Mouse (Mus musculus): ENCODE results near the gene Cnot8. TPM values are rescaled to one million over a fixed set of nuclear protein-coding genes. Genes with fewer than 3 reads are reported as not detected.
A peak's percentile ranks its signal among the peaks of the same experiment; 100 is the strongest.

The Cnot8 gene
- polyA plus RNA-seq, 1 experiment, result 82.8 TPM

GRCm38 (mm10) chr11:58081716-58082115 is 22.2 kb upstream of the Cnot8 start:
- H3K27me3 ChIP-seq (ENCODE audit: control insufficient read depth, insufficient read depth, low read length), result no peaks in the 10 kb centered on the region
- WGBS, result 56% methylated on average over 6 of the region's 6 CpGs
- no peaks in the 10 kb centered on the region for H3K4me1 ChIP-seq (ENCODE audit: control insufficient read depth, insufficient read depth, low read length)
- no peak overlapping the region for H3K27ac ChIP-seq (ENCODE audit: insufficient read depth, low read length)
- DNase-seq, result peak; percentile 61 to 76
- no peak for TF ChIP-seq CTCF (IDR thresholded peaks at IDR 0.05; ENCODE audit: borderline replicate concordance, insufficient read depth, low read depth, low read length)
- TF ChIP-seq POLR2A (IDR thresholded peaks at IDR 0.05; ENCODE audit: borderline replicate concordance, insufficient read depth, low read length), result no peak
- H3K4me3 ChIP-seq (replicated peaks; ENCODE audit: insufficient read depth, low read depth, low read length), result no peak overlapping the region

DNA sequence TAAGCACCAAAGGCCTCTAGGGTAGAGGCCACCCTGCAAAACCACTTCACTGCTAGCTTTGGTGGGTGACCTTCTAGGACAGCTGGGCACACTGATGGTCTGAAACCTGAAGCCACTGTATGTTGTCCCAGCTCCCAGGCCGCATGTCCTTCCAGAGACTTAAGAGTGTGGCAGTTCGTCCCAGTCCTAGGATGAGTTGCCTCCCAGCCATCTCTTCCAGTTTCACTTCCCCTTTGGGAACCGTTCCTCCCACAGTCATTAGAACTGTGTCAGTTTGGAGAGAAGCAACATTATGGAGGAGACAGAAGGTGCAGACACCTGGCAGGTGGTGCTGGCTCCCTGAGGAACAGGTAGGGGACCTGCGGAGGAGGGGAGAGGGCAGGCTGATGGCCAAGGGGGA is 11.4 kb upstream of the Cnot8 start:
- Histone ChIP-seq H3K4me1 (ENCODE audit: control insufficient read depth, insufficient read depth, low read length) (peaks cover 8% of the 10 kb centered on the region; the same call in 1 of the 2 replicates), H3K4me3 (replicated peaks; ENCODE audit: insufficient read depth, low read depth, low read length) (no peak overlapping the region), H3K27ac (ENCODE audit: insufficient read depth, low read length) (peak overlapping the region; percentile 33; the same call in 1 of the 2 replicates), H3K27me3 (ENCODE audit: control insufficient read depth, insufficient read depth, low read length) (no peaks in the 10 kb centered on the region)
- no peak for DNase-seq
- no peak for TF ChIP-seq CTCF (IDR thresholded peaks at IDR 0.05; ENCODE audit: borderline replicate concordance, insufficient read depth, low read depth, low read length)
- no peak for TF ChIP-seq POLR2A (IDR thresholded peaks at IDR 0.05; ENCODE audit: borderline replicate concordance, insufficient read depth, low read length)
- 49% methylated on average over 4 of the region's 4 CpGs for WGBS

DNA sequence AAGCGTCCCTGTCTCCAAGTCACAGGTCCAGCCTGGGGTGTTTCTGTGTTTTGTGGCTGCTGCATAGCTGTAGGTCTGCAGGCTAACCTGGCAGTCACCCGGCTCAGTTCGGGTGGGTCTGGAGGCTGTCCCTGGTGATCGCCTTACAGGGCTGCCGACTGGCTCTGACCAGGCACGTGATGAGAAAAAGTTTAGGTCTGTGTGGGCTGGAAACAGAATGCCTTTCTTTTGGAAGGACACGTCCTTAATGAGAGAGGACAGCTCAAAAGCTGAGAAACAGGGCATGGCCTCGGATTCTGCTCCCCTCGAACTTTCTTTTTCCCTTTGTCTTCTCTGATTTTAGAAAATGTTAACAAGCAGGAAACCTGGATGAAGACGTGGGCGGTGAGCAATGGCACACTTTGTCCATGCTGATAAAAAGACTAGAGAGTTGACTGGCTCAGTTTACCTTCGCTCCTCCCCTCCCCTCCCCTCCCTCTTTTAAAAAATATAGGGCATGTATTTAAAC is 10.9 kb upstream of the Cnot8 start, which contains the start of gene Gm12248:
TSS of gene Gm12248 (minus strand) at position 114 of the 508 bp plus-strand sequence.
- no peaks in the 10 kb centered on the region for H3K27me3 ChIP-seq (ENCODE audit: control insufficient read depth, insufficient read depth, low read length)
- H3K27ac ChIP-seq (ENCODE audit: insufficient read depth, low read length), result peak within 1 kb of the TSS; percentile 33; the same call in 1 of the 2 replicates
- no peak for DNase-seq
- peaks cover 8% of the 10 kb centered on the region; the same call in 1 of the 2 replicates for H3K4me1 ChIP-seq (ENCODE audit: control insufficient read depth, insufficient read depth, low read length)
- no peak for TF ChIP-seq POLR2A (IDR thresholded peaks at IDR 0.05; ENCODE audit: borderline replicate concordance, insufficient read depth, low read length)
- TF ChIP-seq CTCF (IDR thresholded peaks at IDR 0.05; ENCODE audit: borderline replicate concordance, insufficient read depth, low read depth, low read length), result no peak
- no peak within 1 kb of the TSS for H3K4me3 ChIP-seq (replicated peaks; ENCODE audit: insufficient read depth, low read depth, low read length)
- WGBS, result 46% methylated on average over 12 of the region's 12 CpGs

GRCm38 (mm10) chr11:58094766-58095165 is 9.2 kb upstream of the Cnot8 start:
- H3K27ac ChIP-seq (ENCODE audit: insufficient read depth, low read length), result no peak overlapping the region
- peaks cover 8% of the 10 kb centered on the region; the same call in 1 of the 2 replicates for H3K4me1 ChIP-seq (ENCODE audit: control insufficient read depth, insufficient read depth, low read length)
- DNase-seq, result no peak
- TF ChIP-seq POLR2A (IDR thresholded peaks at IDR 0.05; ENCODE audit: borderline replicate concordance, insufficient read depth, low read length), result no peak
- no peak for TF ChIP-seq CTCF (IDR thresholded peaks at IDR 0.05; ENCODE audit: borderline replicate concordance, insufficient read depth, low read depth, low read length)
- WGBS, result 60% methylated on average over 4 of the region's 4 CpGs
- no peaks in the 10 kb centered on the region for H3K27me3 ChIP-seq (ENCODE audit: control insufficient read depth, insufficient read depth, low read length)
- H3K4me3 ChIP-seq (replicated peaks; ENCODE audit: insufficient read depth, low read depth, low read length), result no peak overlapping the region

- H3K4me1 ChIP-seq (ENCODE audit: control insufficient read depth, insufficient read depth, low read length), result peaks cover 8% of the 10 kb centered on the region; the same call in 1 of the 2 replicates
- H3K4me3 ChIP-seq (replicated peaks; ENCODE audit: insufficient read depth, low read depth, low read length), result no peak overlapping the region
- no peaks in the 10 kb centered on the region for H3K27me3 ChIP-seq (ENCODE audit: control insufficient read depth, insufficient read depth, low read length)
- WGBS, result 96% methylated on average over 1 of the region's 1 CpGs
- no peak for DNase-seq
- TF ChIP-seq CTCF (IDR thresholded peaks at IDR 0.05; ENCODE audit: borderline replicate concordance, insufficient read depth, low read depth, low read length) (no peak), POLR2A (IDR thresholded peaks at IDR 0.05; ENCODE audit: borderline replicate concordance, insufficient read depth, low read length) (no peak)
- H3K27ac ChIP-seq (ENCODE audit: insufficient read depth, low read length), result no peak overlapping the region
These were observed 8.4 kb upstream of the Cnot8 start for GRCm38 (mm10) chr11:58095561-58095960.

DNA sequence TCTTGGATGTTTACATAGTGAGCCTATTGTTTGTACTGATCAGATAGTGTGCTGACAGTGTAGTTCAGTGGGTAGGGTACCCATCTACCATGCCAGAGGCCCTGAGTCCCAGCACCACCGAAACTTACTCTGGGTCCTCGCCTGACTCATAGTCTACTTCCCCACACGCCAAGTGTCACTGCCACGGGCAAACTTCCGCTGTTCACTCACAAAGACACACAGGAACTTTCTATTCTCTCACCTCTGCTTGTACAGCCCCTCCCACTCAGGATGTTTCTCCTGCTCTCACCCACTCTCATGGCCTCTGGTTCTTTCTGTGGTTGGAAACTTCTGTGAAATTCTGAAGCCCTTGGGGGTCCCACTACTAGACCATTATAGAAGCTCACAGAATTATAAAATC is 7.8 kb upstream of the Cnot8 start:
- WGBS, result 92% methylated on average over 5 of the region's 5 CpGs
- H3K4me1 ChIP-seq (ENCODE audit: control insufficient read depth, insufficient read depth, low read length), result peaks cover 8% of the 10 kb centered on the region; the same call in 1 of the 2 replicates
- H3K27ac ChIP-seq (ENCODE audit: insufficient read depth, low read length), result no peak overlapping the region
- no peak for TF ChIP-seq POLR2A (IDR thresholded peaks at IDR 0.05; ENCODE audit: borderline replicate concordance, insufficient read depth, low read length)
- TF ChIP-seq CTCF (IDR thresholded peaks at IDR 0.05; ENCODE audit: borderline replicate concordance, insufficient read depth, low read depth, low read length), result no peak
- DNase-seq, result no peak
- H3K4me3 ChIP-seq (replicated peaks; ENCODE audit: insufficient read depth, low read depth, low read length), result no peak overlapping the region
- no peaks in the 10 kb centered on the region for H3K27me3 ChIP-seq (ENCODE audit: control insufficient read depth, insufficient read depth, low read length)

DNA sequence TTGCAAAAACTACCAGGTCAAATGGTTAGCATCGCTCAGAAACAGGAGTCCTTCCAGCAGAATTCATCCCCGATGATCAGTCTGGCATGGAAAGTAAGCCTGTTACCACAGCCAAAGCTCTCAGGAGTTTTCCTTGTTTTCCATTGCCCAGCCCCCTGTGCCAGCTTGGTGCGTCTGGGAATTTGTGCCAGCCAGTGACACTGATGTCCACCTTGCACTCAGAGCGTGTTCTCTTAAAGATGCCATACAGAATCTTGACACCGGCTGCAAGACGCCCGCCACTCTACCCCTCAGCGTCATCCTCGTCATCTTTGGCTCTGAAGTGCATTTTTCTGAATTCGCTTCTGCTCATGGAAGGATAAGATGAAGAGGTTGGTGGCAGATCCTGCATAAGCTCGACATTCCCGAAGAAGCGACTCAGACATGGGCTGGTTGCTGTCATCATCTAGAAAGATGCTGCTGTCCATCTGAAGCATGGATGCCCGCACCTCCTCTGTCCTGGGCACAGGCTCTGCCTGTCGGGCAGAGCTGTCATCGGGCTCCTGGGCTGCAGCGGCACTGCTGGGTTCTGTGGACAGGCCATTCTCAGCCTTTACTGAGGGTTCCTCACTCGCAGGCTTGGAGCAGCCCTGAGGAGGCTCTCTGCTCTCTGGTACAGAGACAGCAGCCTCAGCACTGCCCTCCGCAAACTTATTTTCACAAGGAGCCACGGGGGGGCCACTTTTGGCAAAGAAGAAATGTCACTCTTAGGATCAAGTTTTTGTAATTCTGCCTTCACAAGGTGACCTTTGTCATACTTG is 6.9 kb upstream of the Cnot8 start:
- Histone ChIP-seq H3K4me3 (replicated peaks; ENCODE audit: insufficient read depth, low read depth, low read length) (peak overlapping the region; percentile 51), H3K4me1 (ENCODE audit: control insufficient read depth, insufficient read depth, low read length) (peaks cover 8% of the 10 kb centered on the region; the same call in 1 of the 2 replicates), H3K27ac (ENCODE audit: insufficient read depth, low read length) (peak overlapping the region; percentile 10; the same call in 1 of the 2 replicates), H3K27me3 (ENCODE audit: control insufficient read depth, insufficient read depth, low read length) (no peaks in the 10 kb centered on the region)
- DNase-seq, result peak; percentile 71
- TF ChIP-seq POLR2A (IDR thresholded peaks at IDR 0.05; ENCODE audit: borderline replicate concordance, insufficient read depth, low read length), result no peak
- no peak for TF ChIP-seq CTCF (IDR thresholded peaks at IDR 0.05; ENCODE audit: borderline replicate concordance, insufficient read depth, low read depth, low read length)
- 3% methylated on average over 20 of the region's 20 CpGs for WGBS
